Mouse (Mus musculus): ENCODE results near the gene 5430419D17Rik.

The 5430419D17Rik gene

GRCm38 (mm10) chr7:131317587-131317986 is 143.4 kb downstream of the 5430419D17Rik start:
- no peak for DNase-seq (ENCODE audit: low spot score)

- DNase-seq (ENCODE audit: low spot score) = no peak
Measured at GRCm38 (mm10) chr7:131318340-131318739, 144.1 kb downstream of the 5430419D17Rik start.

- DNase-seq (ENCODE audit: low spot score) = no peak
Measured at GRCm38 (mm10) chr7:131322192-131322591, 148.0 kb downstream of the 5430419D17Rik start, which contains the start of gene Cuzd1. Gene Cuzd1 (minus strand): TSS chr7:131322292.

- no peak for DNase-seq (ENCODE audit: low spot score)
Measured at GRCm38 (mm10) chr7:131327054-131327453, 152.9 kb downstream of the 5430419D17Rik start.

DNA sequence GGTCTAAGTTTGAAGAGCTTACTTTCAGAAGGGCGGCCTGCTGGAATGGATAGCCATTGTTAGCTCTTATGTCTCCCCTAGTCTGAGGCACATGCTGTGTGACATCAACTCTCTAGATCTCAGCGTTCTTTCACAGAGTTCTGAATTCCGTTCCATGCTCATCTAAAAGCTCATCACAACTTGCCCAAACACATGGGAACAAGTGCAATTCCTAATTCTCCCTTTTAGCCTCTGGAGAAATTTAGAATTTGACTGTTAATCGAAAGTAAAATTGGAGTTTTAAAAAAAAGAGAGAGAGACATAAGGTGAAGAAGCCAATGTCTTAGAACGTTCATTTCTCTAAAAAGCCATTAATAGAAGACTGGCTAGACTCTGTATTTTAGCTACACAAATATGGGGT is 155.2 kb downstream of the 5430419D17Rik start, which contains the start of gene Fam24b:
Gene Fam24b (minus strand): TSS at position 101 of the 400 bp plus-strand sequence.
- DNase-seq (ENCODE audit: low spot score) = no peak

GRCm38 (mm10) chr7:131331688-131332087 is 157.5 kb downstream of the 5430419D17Rik start:
- no peak for DNase-seq (ENCODE audit: low spot score)

DNA sequence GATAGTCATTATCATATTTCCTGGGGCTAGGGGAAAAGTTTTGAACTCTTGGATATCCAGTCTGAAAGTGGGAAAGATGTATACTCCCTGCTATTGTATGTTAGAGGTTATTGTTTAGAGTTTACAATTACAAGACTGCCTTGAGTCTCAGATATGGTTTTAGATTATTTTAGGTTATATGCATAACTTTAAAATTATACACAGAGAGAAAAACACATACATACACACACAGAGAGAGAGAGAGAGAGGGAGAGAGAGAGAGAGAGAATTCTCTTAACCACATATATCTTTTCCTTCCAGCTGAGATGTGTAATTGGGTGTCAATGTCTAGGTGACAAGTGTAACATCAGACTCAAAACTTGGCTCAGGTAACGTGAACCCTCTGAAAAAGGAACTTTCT is 159.4 kb downstream of the 5430419D17Rik start, which contains the start of gene Fam24a:
Gene Fam24a (plus strand): TSS at position 301 of the 400 bp plus-strand sequence.
- DNase-seq (ENCODE audit: low spot score) = no peak

DNA sequence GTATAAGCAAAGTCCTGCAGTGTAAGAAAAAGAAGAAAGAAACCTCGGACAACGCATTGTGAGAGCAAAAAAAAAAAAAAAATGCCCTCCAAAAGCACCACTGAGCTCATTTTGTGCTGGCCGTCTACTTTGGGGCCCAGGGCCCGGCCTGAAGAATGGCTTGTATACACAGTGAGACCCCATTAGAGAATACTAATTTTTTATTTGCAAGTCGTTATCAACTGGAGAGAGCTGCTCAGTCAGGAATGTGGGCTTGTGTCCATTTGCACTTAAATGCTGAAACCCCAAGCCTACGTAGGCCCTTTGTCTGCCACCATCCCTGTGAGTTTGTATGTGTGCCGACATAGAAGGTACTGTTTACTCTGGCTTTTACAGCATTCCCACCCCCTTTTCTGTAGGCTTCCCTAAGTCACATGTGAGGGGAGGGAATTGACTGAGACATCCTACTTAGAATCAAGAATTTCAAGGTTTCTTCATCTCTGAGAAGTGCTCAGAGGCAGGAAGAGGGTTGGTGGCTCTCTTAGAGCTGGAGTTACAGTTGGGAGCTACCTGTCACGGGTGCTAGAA is 163.4 kb downstream of the 5430419D17Rik start:
- no peak for DNase-seq (ENCODE audit: low spot score)

GRCm38 (mm10) chr7:131345856-131346541 is 171.8 kb downstream of the 5430419D17Rik start:
- no peak for DNase-seq (ENCODE audit: low spot score)
